Mouse (Mus musculus) heart, adult 8-10 months (tissue): ENCODE measurements around the gene Vmn1r46. TPM values are rescaled to one million over a fixed set of nuclear protein-coding genes. Genes with fewer than 3 reads are reported as not detected.
"Not testable (repeated sequence)": the region's sequence is repeated elsewhere in the genome, so short reads cannot be mapped to it uniquely, and the experiment has no call there.

Experiments used
- DNase-seq: peaks from one replicate; pipeline ENCODE4 v3.0.0; 2022; ENCODE audit warnings: low spot score
- total RNA-seq, 4 experiments: library from RNA; stranded (reverse); gene quantifications; 2 replicates each; pipeline ENCODE4 v1.2.4; 2022

The Vmn1r46 gene
- not detected for total RNA-seq

- DNase-seq = no peak
Measured at GRCm38 (mm10) chr6:89969013-89969412, at the start of gene Vmn1r46. TSS of gene Vmn1r46 (plus strand) at chr6:89969313.

DNA sequence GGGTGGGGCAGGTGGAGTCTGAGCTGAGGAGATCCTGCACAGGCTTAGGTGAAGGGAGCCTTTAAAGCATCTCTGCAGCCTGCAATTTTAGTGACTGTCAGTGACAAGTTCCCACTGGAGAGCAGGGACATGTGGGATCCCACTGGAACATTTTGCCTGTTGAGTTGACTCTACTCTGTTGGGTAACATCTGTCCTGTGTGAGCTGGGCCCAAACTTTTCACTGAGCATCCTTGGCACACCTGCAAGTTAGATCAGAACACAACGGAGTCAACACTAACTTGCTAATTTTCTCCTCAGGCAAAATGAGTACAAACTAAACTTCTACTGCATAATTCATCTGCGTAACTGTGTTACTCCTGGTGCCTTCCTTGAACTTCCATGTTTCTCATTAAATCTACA is 28.6 kb upstream of the Vmn1r46 start, which contains the start of gene Vmn1r45:
Vmn1r45 (minus strand) TSS at position 101 of the 400 bp plus-strand sequence.
- not testable (repeated sequence) for DNase-seq

DNA sequence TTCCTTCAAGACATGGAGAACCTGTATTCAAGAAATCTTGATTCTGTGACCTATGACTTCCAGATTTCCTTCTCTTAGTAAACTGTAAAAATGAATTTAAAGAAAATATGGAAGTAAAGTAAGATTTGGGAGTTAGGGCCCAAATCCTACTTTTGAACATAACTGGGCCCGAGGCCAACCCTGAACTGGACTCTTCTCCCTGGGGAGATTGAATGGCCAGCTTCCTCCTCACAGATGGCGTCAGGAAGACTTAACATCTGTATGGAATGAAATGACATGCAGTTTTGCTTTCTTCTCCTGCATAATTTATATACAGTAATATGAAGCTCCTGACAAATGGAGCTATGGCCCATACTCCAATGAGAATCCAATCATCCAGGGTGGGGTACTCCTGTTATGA is 28.2 kb upstream of the Vmn1r46 start:
- no peak for DNase-seq

GRCm38 (mm10) chr6:89953556-89953955 is 15.6 kb upstream of the Vmn1r46 start:
- DNase-seq = no peak

DNA sequence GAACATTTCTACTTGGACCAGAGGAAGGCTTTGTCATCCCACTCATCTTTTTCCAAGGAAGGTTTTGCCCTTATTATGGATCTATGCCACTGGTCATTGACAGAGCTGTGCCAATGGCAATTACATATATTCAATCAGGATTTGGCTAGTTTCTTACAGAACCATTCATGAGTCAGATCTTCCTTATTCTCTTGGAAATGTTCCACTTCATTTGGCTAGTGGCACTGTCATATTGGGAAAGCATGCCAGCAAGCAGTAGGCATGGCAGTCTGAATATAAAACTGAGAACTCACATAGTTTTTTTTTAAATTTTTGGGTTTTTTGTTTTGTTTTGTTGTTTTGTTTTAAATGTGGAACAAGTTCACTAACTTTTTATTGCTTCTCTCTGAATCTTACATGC is 2.8 kb upstream of the Vmn1r46 start:
- DNase-seq = no peak

- no peak for DNase-seq
Measured at GRCm38 (mm10) chr6:89985989-89986388, 16.9 kb downstream of the Vmn1r46 start.

DNA sequence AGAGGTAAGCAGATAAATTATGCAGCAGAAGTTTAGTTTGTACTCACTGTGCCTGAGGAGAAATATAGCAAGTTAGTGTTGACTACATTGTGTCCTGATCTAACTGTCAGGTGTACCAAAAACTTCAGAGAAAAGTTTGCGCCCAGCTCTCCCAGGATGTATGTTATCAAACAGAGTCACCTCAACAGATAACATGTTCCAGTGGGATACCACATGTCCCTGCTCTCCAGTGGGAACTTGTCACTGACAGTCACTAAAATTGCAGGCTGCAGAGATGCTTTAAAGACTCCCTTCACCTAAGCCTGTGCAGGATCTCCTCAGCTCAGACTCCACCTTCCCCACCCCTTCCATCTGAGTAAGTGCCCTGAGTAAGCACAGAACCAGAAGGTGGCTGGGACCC is 46.7 kb downstream of the Vmn1r46 start, which contains the start of gene Vmn1r47:
Vmn1r47 (plus strand) TSS at position 301 of the 400 bp plus-strand sequence.
- DNase-seq = not testable (repeated sequence)

Other genes starting within 250 kb of the Vmn1r46 start
- not detected for gene Vmn1r41, start 228.5 kb upstream of the Vmn1r46 start, total RNA-seq
- under 1 TPM; 0.09 to 0.41 (median 0.22) TPM for gene Vmn1r42, start 92.9 kb upstream of the Vmn1r46 start, total RNA-seq
- under 1 TPM in 1 of 4 experiments, not detected in 3; 0.03 TPM for gene Vmn1r43, start 92.9 kb upstream of the Vmn1r46 start, total RNA-seq
- not detected for gene Vmn1r44, start 85.7 kb upstream of the Vmn1r46 start, total RNA-seq
- not detected for gene Vmn1r45, start 28.7 kb upstream of the Vmn1r46 start, total RNA-seq
- not detected for gene Vmn1r47, start 46.8 kb downstream of the Vmn1r46 start, total RNA-seq
- gene Vmn1r48, start 67.5 kb downstream of the Vmn1r46 start, total RNA-seq = not detected
- gene Vmn1r49, start 109.2 kb downstream of the Vmn1r46 start, total RNA-seq = not detected
- not detected for gene Vmn1r50, start 132.1 kb downstream of the Vmn1r46 start, total RNA-seq
- gene Vmn1r51, start 153.3 kb downstream of the Vmn1r46 start, total RNA-seq = not detected
- gene Vmn1r52, start 205.5 kb downstream of the Vmn1r46 start, total RNA-seq = not detected
- gene V1ra8, start 233.5 kb downstream of the Vmn1r46 start, total RNA-seq = not detected